Mouse (Mus musculus): ENCODE measurements around the gene Rab15. TPM values are rescaled to one million over a fixed set of nuclear protein-coding genes. Genes with fewer than 3 reads are reported as not detected.

Rab15 gene
- polyA plus RNA-seq, 1 experiment from 2014 or later = 11.8 TPM

DNA sequence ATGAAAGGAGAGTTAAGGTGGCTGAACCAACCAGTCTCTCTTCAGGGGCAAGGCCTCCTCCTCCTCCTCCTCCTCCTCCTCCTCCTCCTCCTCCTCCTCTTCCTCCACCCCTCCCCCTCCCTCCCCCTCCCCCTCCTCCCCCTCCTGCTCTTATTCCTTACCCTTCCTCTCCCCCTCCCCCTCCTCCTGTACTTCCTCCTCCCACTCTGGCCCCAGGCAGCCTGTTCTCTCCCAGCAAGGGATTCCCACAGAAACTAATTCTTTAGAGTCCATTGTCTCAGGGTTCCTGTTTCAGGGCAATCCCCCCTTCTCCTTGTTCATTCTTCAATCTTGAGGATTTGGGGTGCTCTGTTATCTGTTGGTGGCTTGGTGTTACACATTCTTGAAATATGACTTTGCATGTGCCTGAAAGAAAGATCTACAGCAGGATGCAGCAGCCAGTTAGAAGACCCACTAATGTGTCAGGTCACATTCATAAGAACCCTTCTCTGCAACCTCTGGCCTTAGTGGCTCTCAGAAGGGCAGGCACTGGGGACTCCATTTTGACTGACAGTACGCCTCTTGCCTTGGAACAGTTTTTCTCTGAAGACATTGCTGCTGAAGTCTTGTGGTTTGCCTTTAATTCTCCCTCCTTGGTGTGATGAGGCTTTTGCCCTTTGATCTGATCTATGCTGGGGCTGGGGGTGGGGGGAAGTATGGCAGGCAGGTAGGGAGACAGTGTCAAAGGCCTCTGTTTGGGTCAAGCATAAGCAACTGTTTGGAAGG is 30.9 kb upstream of the Rab15 start:
- Histone ChIP-seq H3K27me3 (replicated peaks; ENCODE audit: control insufficient read depth, insufficient read depth, low read length) (no peaks in the 10 kb centered on the region), H3K27ac (ENCODE audit: low read depth, low read length) (no peak overlapping the region), H3K9ac (ENCODE audit: low read length) (no peak overlapping the region), H3K4me1 (ENCODE audit: control insufficient read depth, insufficient read depth, low read length) (no peaks in the 10 kb centered on the region), H3K9me3 (replicated peaks; ENCODE audit: control insufficient read depth, low read length) (no peaks in the 10 kb centered on the region), H3K4me2 (ENCODE audit: low read length) (no peak overlapping the region), H3K36me3 (ENCODE audit: control insufficient read depth, insufficient read depth, low read length) (no peaks in the 10 kb centered on the region), H3K4me3 (ENCODE audit: low read depth, low read length) (no peak overlapping the region)
- ATAC-seq (no peak), DNase-seq (ENCODE audit: low spot score) (no peak)
- WGBS = 90% methylated on average over 1 of the region's 1 CpGs

DNA sequence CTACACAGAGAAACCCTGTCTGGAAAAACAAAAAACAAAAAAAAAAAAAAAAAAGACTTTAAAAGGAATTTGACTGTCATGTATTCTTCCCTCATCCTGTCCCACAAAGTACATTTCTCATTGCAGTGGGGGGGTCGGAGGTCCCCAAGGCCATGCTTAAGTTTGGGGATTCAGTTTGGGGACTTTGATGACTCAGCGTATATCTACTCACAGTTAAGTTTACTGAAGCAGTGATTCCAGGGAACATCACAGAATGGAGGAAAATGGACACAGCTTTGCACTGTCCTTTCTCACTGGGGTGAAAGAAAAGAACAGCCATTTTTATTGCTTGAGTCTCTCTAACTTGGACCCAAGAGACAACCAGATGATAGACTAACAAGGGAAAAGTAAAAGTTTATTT is 29.7 kb upstream of the Rab15 start:
- 93% methylated on average over 2 of the region's 2 CpGs for WGBS
- Histone ChIP-seq H3K4me1 (ENCODE audit: control insufficient read depth, insufficient read depth, low read length) (no peaks in the 10 kb centered on the region), H3K4me2 (ENCODE audit: low read length) (no peak overlapping the region), H3K9me3 (replicated peaks; ENCODE audit: control insufficient read depth, low read length) (no peaks in the 10 kb centered on the region), H3K9ac (ENCODE audit: low read length) (no peak overlapping the region), H3K4me3 (ENCODE audit: low read depth, low read length) (no peak overlapping the region), H3K27me3 (replicated peaks; ENCODE audit: control insufficient read depth, insufficient read depth, low read length) (no peaks in the 10 kb centered on the region), H3K36me3 (ENCODE audit: control insufficient read depth, insufficient read depth, low read length) (no peaks in the 10 kb centered on the region), H3K27ac (ENCODE audit: low read depth, low read length) (no peak overlapping the region)
- DNase-seq (ENCODE audit: low spot score) (no peak), ATAC-seq (no peak)

DNA sequence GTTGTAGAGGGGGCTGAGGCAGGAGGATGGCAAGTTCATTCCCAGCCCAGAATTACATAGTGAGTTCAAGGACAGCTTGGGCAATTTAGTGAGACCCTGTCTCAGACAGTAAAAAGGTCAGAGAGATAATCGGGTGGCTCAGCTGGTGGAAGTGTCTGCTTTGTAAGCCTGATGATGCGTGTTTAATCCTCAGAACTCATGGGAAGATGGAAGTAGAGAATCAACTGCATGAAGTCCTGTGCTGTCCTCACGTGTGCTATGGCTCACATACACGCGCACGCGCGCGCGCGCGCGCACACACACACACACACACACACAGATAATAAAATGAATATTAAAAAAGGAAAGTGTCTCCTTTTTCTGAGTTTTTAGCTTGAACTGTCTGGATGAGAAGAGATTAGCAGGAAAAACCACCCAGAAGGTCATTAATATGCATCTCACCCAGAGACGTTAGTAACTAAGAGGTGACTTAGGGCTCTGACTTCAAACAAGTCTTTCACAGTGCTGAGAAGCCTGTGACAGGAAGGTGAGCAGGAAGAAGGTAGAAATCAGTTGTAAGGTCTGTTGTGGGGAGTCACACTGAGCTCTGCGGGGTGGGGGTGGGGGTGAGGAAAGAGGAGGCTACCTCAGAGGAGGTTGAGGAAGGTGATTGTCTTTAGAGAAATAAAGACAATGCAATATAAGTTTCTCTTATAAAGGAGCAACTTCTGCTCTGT is 21.8 kb upstream of the Rab15 start:
- ATAC-seq = no peak
- 91% methylated on average over 15 of the region's 15 CpGs for WGBS
- Histone ChIP-seq H3K4me1 (ENCODE audit: control insufficient read depth, insufficient read depth, low read length) (no peaks in the 10 kb centered on the region), H3K9ac (ENCODE audit: low read length) (no peak overlapping the region), H3K4me3 (ENCODE audit: low read depth, low read length) (no peak overlapping the region), H3K4me2 (ENCODE audit: low read length) (no peak overlapping the region), H3K9me3 (replicated peaks; ENCODE audit: control insufficient read depth, low read length) (no peaks in the 10 kb centered on the region), H3K27me3 (replicated peaks; ENCODE audit: control insufficient read depth, insufficient read depth, low read length) (no peaks in the 10 kb centered on the region), H3K27ac (ENCODE audit: low read depth, low read length) (no peak overlapping the region), H3K36me3 (ENCODE audit: control insufficient read depth, insufficient read depth, low read length) (no peaks in the 10 kb centered on the region)
- no peak for DNase-seq (ENCODE audit: low spot score)

DNA sequence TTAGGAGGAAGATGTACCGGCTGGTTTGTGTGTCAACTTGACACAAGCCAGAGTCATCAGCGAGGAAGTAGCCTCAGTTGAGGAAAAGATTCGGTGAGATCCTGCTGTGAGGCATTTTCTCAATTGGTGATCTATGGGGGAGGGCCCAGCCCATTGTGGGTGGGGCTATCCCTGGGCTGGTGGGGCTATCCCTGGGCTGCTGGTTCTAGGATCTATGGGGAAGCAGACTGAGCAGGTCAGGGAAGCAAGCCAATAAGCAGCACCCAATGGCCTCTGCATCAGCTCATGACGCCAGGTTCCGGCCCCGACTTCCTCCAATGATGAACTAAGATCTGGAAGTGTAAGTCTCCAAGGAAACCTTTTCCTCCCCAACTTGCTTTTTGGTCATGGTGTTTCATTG is 17.4 kb upstream of the Rab15 start:
- Histone ChIP-seq H3K4me1 (ENCODE audit: control insufficient read depth, insufficient read depth, low read length) (no peaks in the 10 kb centered on the region), H3K4me3 (ENCODE audit: low read depth, low read length) (no peak overlapping the region), H3K27me3 (replicated peaks; ENCODE audit: control insufficient read depth, insufficient read depth, low read length) (no peaks in the 10 kb centered on the region), H3K9me3 (replicated peaks; ENCODE audit: control insufficient read depth, low read length) (no peaks in the 10 kb centered on the region), H3K27ac (ENCODE audit: low read depth, low read length) (no peak overlapping the region), H3K4me2 (ENCODE audit: low read length) (no peak overlapping the region), H3K9ac (ENCODE audit: low read length) (no peak overlapping the region), H3K36me3 (ENCODE audit: control insufficient read depth, insufficient read depth, low read length) (no peaks in the 10 kb centered on the region)
- WGBS = 78% methylated on average over 6 of the region's 6 CpGs
- no peak for DNase-seq (ENCODE audit: low spot score)
- ATAC-seq = no peak

DNA sequence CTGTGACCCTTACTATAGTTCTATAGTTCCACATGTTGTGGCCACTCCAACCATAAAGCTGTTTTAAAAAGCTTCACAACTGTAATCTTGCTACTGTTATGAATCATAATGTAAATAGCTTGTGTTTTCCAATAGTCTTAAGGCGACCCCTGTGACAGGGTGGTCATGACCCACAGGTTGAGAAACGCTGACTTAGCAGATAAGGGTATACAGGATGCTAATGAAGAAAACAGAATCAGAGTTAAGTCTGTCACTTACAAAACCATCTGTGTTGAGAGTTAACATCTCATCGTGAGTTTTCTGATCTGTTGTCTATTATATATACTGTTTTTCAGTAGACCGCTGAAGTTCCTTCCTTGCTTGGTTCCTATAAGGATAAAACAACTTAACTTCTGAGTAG is 16.6 kb upstream of the Rab15 start:
- Histone ChIP-seq H3K4me1 (ENCODE audit: control insufficient read depth, insufficient read depth, low read length) (no peaks in the 10 kb centered on the region), H3K9me3 (replicated peaks; ENCODE audit: control insufficient read depth, low read length) (no peaks in the 10 kb centered on the region), H3K27me3 (replicated peaks; ENCODE audit: control insufficient read depth, insufficient read depth, low read length) (no peaks in the 10 kb centered on the region), H3K27ac (ENCODE audit: low read depth, low read length) (no peak overlapping the region), H3K36me3 (ENCODE audit: control insufficient read depth, insufficient read depth, low read length) (no peaks in the 10 kb centered on the region), H3K4me3 (ENCODE audit: low read depth, low read length) (no peak overlapping the region), H3K4me2 (ENCODE audit: low read length) (no peak overlapping the region), H3K9ac (ENCODE audit: low read length) (no peak overlapping the region)
- DNase-seq (ENCODE audit: low spot score) (no peak), ATAC-seq (no peak)
- WGBS = 96% methylated on average over 4 of the region's 4 CpGs

DNA sequence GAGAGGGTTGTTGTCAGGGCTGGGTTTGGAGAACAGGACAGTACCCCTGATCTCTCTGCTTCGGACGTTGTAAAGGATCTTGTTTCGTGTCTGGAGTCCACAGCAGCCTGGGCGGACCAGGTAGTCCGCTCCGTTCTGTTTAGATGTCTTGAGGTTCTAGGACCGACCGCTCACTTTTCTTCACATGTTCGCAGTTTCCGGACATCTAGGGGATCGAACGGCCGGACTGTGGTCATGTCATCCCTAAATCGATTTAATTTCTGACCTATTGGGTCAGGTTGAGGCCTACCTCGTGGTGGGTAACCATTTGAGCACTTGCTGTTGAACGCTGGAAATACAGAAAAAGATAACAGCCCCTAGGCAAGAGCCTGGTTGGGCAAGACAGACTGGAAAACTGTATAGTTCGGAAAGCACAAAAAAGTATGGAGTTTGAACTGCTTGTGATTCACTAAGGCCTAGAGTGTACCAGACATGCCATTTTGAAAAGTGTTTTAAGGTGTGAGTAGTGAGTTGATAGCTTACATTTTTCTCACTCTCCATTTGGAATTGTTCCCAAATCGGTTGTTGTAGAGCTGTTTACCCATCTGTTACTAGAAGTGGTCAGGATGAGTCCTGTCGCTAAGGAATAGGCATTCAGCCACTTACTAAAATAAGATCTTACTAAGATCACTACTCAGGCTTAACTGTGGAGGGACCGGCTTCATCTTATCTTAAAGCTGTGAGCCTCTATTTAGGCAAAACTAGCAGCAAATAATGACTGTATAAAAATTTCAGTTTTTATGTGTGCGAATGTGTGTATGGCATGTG is 15.3 kb upstream of the Rab15 start:
- H3K4me1 ChIP-seq (ENCODE audit: control insufficient read depth, insufficient read depth, low read length) = no peaks in the 10 kb centered on the region
- H3K4me2 ChIP-seq (ENCODE audit: low read length) = peak overlapping the region; percentile 78
- peak overlapping the region; percentile 70 for H3K4me3 ChIP-seq (ENCODE audit: low read depth, low read length)
- ATAC-seq = no peak
- peak overlapping the region; percentile 78 for H3K9ac ChIP-seq (ENCODE audit: low read length)
- 14% methylated on average over 21 of the region's 21 CpGs for WGBS
- no peaks in the 10 kb centered on the region for H3K36me3 ChIP-seq (ENCODE audit: control insufficient read depth, insufficient read depth, low read length)
- no peaks in the 10 kb centered on the region for H3K27me3 ChIP-seq (replicated peaks; ENCODE audit: control insufficient read depth, insufficient read depth, low read length)
- no peaks in the 10 kb centered on the region for H3K9me3 ChIP-seq (replicated peaks; ENCODE audit: control insufficient read depth, low read length)
- H3K27ac ChIP-seq (ENCODE audit: low read depth, low read length) = 0 out of 2 replicates have a peak overlapping the region, but pooled peaks have one; percentile 40
- DNase-seq (ENCODE audit: low spot score) = no peak

DNA sequence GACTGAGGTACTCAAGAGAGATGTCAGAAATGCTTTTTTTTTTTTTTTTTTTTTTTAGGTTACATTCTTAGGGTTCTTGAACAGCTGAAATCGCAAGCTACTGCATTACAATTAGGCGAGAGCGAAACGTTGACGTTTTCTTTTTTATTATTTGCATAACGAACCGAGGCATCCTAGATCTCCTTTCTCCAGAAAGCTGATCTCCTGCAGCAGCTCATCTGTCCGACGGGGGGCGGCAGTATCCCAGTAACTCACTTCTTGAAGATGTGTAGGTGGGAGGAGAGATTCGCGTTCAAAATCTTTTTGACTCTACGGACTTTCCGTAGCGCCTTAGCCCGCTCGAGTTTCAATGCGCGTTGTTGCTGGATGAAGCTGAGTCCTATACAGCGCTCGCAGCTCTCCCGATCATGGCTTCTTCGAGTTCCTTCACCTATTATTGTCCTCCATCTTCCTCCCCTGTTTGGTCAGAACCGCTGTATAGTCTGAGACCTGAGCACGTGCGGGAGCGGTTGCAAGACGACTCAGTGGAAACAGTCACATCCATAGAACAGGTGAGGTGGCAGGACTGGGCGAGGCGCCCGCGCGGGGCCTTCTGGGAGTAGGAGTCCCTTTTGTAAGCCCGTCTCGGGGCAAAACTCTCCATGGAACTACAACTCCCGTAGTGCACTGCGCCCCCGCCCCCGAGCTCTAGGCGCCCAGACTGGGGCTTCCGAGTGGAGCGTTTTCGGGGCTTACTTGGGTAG is 14.6 kb upstream of the Rab15 start:
- under 1% methylated on average over 43 of the region's 43 CpGs for WGBS
- peak overlapping the region; percentile 40; the same call in 1 of the 2 replicates for H3K27ac ChIP-seq (ENCODE audit: low read depth, low read length)
- H3K9me3 ChIP-seq (replicated peaks; ENCODE audit: control insufficient read depth, low read length) = no peaks in the 10 kb centered on the region
- ATAC-seq = peak; percentile 99
- H3K27me3 ChIP-seq (replicated peaks; ENCODE audit: control insufficient read depth, insufficient read depth, low read length) = no peaks in the 10 kb centered on the region
- peak overlapping the region; percentile 78 for H3K4me2 ChIP-seq (ENCODE audit: low read length)
- no peaks in the 10 kb centered on the region for H3K4me1 ChIP-seq (ENCODE audit: control insufficient read depth, insufficient read depth, low read length)
- peak overlapping the region; percentile 78 for H3K9ac ChIP-seq (ENCODE audit: low read length)
- H3K4me3 ChIP-seq (ENCODE audit: low read depth, low read length) = peak overlapping the region; percentile 70
- DNase-seq (ENCODE audit: low spot score) = peak; percentile 98
- H3K36me3 ChIP-seq (ENCODE audit: control insufficient read depth, insufficient read depth, low read length) = no peaks in the 10 kb centered on the region

DNA sequence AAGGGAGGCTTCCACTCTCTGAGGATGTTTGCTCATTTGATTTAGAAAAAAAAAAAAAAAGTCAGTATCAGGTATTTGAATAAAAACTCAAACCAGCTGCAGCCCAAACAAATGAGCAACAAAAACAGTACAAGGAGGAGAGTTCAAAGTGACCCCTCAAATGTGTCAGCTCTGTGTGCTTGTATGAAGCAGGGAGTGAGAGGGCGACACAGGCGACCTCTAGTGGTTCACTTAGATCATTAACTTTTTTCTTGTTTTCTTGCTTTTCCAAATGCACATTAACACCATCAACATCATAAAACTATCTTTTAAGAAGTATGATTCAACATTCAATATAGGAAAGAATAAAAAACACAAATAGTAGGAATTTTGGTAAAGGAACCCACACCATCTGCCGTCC is 10.0 kb upstream of the Rab15 start:
- H3K4me1 ChIP-seq (ENCODE audit: control insufficient read depth, insufficient read depth, low read length) = no peaks in the 10 kb centered on the region
- H3K9ac ChIP-seq (ENCODE audit: low read length) = no peak overlapping the region
- H3K4me2 ChIP-seq (ENCODE audit: low read length) = no peak overlapping the region
- H3K27me3 ChIP-seq (replicated peaks; ENCODE audit: control insufficient read depth, insufficient read depth, low read length) = no peaks in the 10 kb centered on the region
- H3K4me3 ChIP-seq (ENCODE audit: low read depth, low read length) = no peak overlapping the region
- WGBS = 5% methylated on average over 3 of the region's 3 CpGs
- no peak overlapping the region for H3K27ac ChIP-seq (ENCODE audit: low read depth, low read length)
- DNase-seq (ENCODE audit: low spot score) (peak; percentile 64), ATAC-seq (no peak)
- H3K9me3 ChIP-seq (replicated peaks; ENCODE audit: control insufficient read depth, low read length) = no peaks in the 10 kb centered on the region
- H3K36me3 ChIP-seq (ENCODE audit: control insufficient read depth, insufficient read depth, low read length) = no peaks in the 10 kb centered on the region

All from forebrain, embryonic 14.5 days (tissue).